Mouse (Mus musculus): ENCODE results near the gene Plcb1. TPM values are rescaled to one million over a fixed set of nuclear protein-coding genes. Genes with fewer than 3 reads are reported as not detected.

Gene Plcb1
- polyA plus RNA-seq, 1 experiment, result 66.5 TPM

GRCm38 (mm10) chr2:135503328-135503997 is 717.6 kb downstream of the Plcb1 start:
- Histone ChIP-seq H3K4me3 (ENCODE audit: insufficient read depth, low read length) (no peak overlapping the region), H3K27ac (ENCODE audit: insufficient read depth, low read length) (no peak overlapping the region), H3K4me1 (ENCODE audit: control insufficient read depth, insufficient read depth, low read length) (no peaks in the 10 kb centered on the region)
- TF ChIP-seq CTCF (IDR thresholded peaks at IDR 0.05; ENCODE audit: extremely low read depth, insufficient read depth, low read length) (no peak), POLR2A (IDR thresholded peaks at IDR 0.05; ENCODE audit: extremely low read depth, insufficient read depth, low read length) (no peak)

GRCm38 (mm10) chr2:135503998-135504354 is 718.1 kb downstream of the Plcb1 start:
- TF ChIP-seq CTCF (IDR thresholded peaks at IDR 0.05; ENCODE audit: extremely low read depth, insufficient read depth, low read length), result no peak
- TF ChIP-seq POLR2A (IDR thresholded peaks at IDR 0.05; ENCODE audit: extremely low read depth, insufficient read depth, low read length), result no peak
- H3K4me3 ChIP-seq (ENCODE audit: insufficient read depth, low read length), result no peak overlapping the region
- H3K4me1 ChIP-seq (ENCODE audit: control insufficient read depth, insufficient read depth, low read length), result no peaks in the 10 kb centered on the region
- H3K27ac ChIP-seq (ENCODE audit: insufficient read depth, low read length), result no peak overlapping the region

GRCm38 (mm10) chr2:135507111-135507510 is 721.2 kb downstream of the Plcb1 start:
- Histone ChIP-seq H3K27ac (ENCODE audit: insufficient read depth, low read length) (no peak overlapping the region), H3K4me3 (ENCODE audit: insufficient read depth, low read length) (no peak overlapping the region), H3K4me1 (ENCODE audit: control insufficient read depth, insufficient read depth, low read length) (no peaks in the 10 kb centered on the region)
- no peak for TF ChIP-seq POLR2A (IDR thresholded peaks at IDR 0.05; ENCODE audit: extremely low read depth, insufficient read depth, low read length)
- TF ChIP-seq CTCF (IDR thresholded peaks at IDR 0.05; ENCODE audit: extremely low read depth, insufficient read depth, low read length), result no peak

GRCm38 (mm10) chr2:135518956-135519355 is 733.1 kb downstream of the Plcb1 start:
- Histone ChIP-seq H3K4me1 (ENCODE audit: control insufficient read depth, insufficient read depth, low read length) (no peaks in the 10 kb centered on the region), H3K4me3 (ENCODE audit: insufficient read depth, low read length) (no peak overlapping the region), H3K27ac (ENCODE audit: insufficient read depth, low read length) (no peak overlapping the region)
- TF ChIP-seq POLR2A (IDR thresholded peaks at IDR 0.05; ENCODE audit: extremely low read depth, insufficient read depth, low read length), result no peak

Other genes with a start within 250 kb of the Plcb1 start
- 0.04 and 0.08 TPM in 2 replicates for gene Hao1, start 231.7 kb upstream of the Plcb1 start, polyA plus RNA-seq (2012; rRNA removed)
- 64.6 and 69.9 TPM in 2 replicates for gene Tmx4, start 141.9 kb upstream of the Plcb1 start, polyA plus RNA-seq (2012; rRNA removed)